15 mouse cellular contexts compared by ENCODE assay signal in the genomic region with DNA sequence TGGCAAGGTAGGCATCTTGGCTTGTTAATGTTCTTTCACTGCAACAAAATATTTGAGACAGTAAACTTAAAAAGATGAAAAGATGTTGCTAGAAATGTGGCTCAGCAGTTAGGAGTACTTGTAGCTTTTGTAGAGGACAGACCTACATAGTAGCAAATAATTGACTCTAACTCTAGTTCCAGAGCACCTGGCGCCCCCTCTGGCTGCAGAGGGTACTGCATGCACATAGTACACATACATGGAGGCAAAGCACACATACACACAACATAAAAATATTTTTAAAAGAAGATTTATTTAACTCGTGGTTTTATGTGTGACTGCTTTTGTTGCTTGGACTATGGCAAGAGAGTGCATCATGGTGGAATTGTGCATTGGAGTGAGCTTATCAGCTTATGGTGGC.
A peak's percentile ranks its signal among the peaks of the same experiment; 100 is the strongest.
DNase-seq lines count a peak whose midpoint lies in the region; ATAC-seq and TF ChIP-seq lines count a peak whose summit lies in the region.
"Had no signal": no experiment of that assay in that cellular context is flagged by ENCODE, and none has a peak within 500 bp of the region (broad histone marks: within the 10 kb centered on the region; RNA-seq: fewer than 3 reads in every experiment).

No protein-coding gene starts in this region.

- no peak for TF ChIP-seq RAD21 in CH12.LX (IDR thresholded peaks at IDR 0.05; ENCODE audit: low read depth, low read length)

- H3K27ac ChIP-seq in kidney, postnatal 0 days = no peak overlapping the region
- no peak overlapping the region for H3K27ac ChIP-seq in CH12.LX (ENCODE audit: insufficient read depth, low read depth)
- H3K27ac ChIP-seq in ES-Bruce4 (ENCODE audit: insufficient read depth, low read length) = no peak overlapping the region
- H3K27ac ChIP-seq in kidney, embryonic 16.5 days (ENCODE audit: low read length) = no peak overlapping the region
- H3K27ac ChIP-seq: heart, embryonic 13.5 days; hindbrain, embryonic 12.5 days; liver, embryonic 15.5 days had no signal

- H3K4me3 ChIP-seq in kidney, postnatal 0 days (replicated peaks; ENCODE audit: low read depth, low read length) = no peak overlapping the region
- no peak overlapping the region for H3K4me3 ChIP-seq in CH12.LX (replicated peaks in 1 of 3; ENCODE audit: low read depth in 2 of 3, low read length in 2 of 3, poor library complexity in 1 of 3)
- no peak overlapping the region for H3K4me3 ChIP-seq in ES-Bruce4 (ENCODE audit: low read depth, low read length)
- no peak overlapping the region for H3K4me3 ChIP-seq in kidney, embryonic 16.5 days (ENCODE audit: low read length)
- H3K4me3 ChIP-seq: heart, embryonic 13.5 days; hindbrain, embryonic 12.5 days; liver, embryonic 15.5 days had no signal

- no peaks in the 10 kb centered on the region for H3K9me3 ChIP-seq in kidney, postnatal 0 days (replicated peaks; ENCODE audit: low read length)
- H3K9me3 ChIP-seq in CH12.LX (replicated peaks; ENCODE audit: low read length) = peaks cover 33% of the 10 kb centered on the region
- no peaks in the 10 kb centered on the region for H3K9me3 ChIP-seq in ES-Bruce4 (replicated peaks; ENCODE audit: control insufficient read depth, insufficient read depth, low read length, poor library complexity, severe bottlenecking)
- peaks cover 3% of the 10 kb centered on the region; the same call in 1 of the 2 replicates for H3K9me3 ChIP-seq in kidney, embryonic 16.5 days (ENCODE audit: low read length)

- no peak for TF ChIP-seq POLR2A in CH12.LX (IDR thresholded peaks at IDR 0.05; ENCODE audit: low read depth, low read length)
- no peak for TF ChIP-seq POLR2A in ES-Bruce4 (IDR thresholded peaks at IDR 0.05; ENCODE audit: insufficient read depth, low read length)
- TF ChIP-seq POLR2A in brain, embryonic 14.5 days (IDR thresholded peaks at IDR 0.05; ENCODE audit: borderline replicate concordance, extremely low read depth, insufficient read depth, insufficient read length, poor library complexity, severe bottlenecking) = no peak

- no peaks in the 10 kb centered on the region for H3K36me3 ChIP-seq in kidney, postnatal 0 days (ENCODE audit: insufficient read depth, low read length)
- H3K36me3 ChIP-seq in CH12.LX (replicated peaks in 1 of 2; ENCODE audit: control insufficient read depth in 1 of 2, insufficient read depth in 1 of 2, low read length in 1 of 2) (no peaks in the 10 kb centered on the region), ES-Bruce4 (ENCODE audit: control insufficient read depth, insufficient read depth, low read length, poor library complexity, severe bottlenecking) (no peaks in the 10 kb centered on the region)
- no peaks in the 10 kb centered on the region for H3K36me3 ChIP-seq in kidney, embryonic 16.5 days (ENCODE audit: insufficient read depth, low read length)
- H3K36me3 ChIP-seq: heart, embryonic 13.5 days; hindbrain, embryonic 12.5 days; liver, embryonic 15.5 days had no signal

- H3K79me2 ChIP-seq in CH12.LX (replicated peaks; ENCODE audit: control insufficient read depth, extremely low read depth, insufficient read depth, poor library complexity, severe bottlenecking) = no peaks in the 10 kb centered on the region

- TF ChIP-seq EP300 in CH12.LX (IDR thresholded peaks at IDR 0.05; ENCODE audit: low read length) (no peak), ES-Bruce4 (IDR thresholded peaks at IDR 0.05; ENCODE audit: insufficient read depth, low read depth, low read length) (no peak)

- H3K27me3 ChIP-seq in kidney, postnatal 0 days (ENCODE audit: insufficient read depth, low read length) = no peaks in the 10 kb centered on the region
- H3K27me3 ChIP-seq in CH12.LX (replicated peaks) (no peaks in the 10 kb centered on the region), ES-Bruce4 (ENCODE audit: control insufficient read depth, insufficient read depth, low read length, poor library complexity, severe bottlenecking) (no peaks in the 10 kb centered on the region; the same call in 1 of the 2 replicates)
- no peaks in the 10 kb centered on the region for H3K27me3 ChIP-seq in kidney, embryonic 16.5 days (ENCODE audit: insufficient read depth, low read length)
- H3K27me3 ChIP-seq: heart, embryonic 13.5 days; hindbrain, embryonic 12.5 days; liver, embryonic 15.5 days had no signal

- H3K4me2 ChIP-seq in kidney, postnatal 0 days (ENCODE audit: low read length) = no peak overlapping the region
- no peak overlapping the region for H3K4me2 ChIP-seq in CH12.LX (ENCODE audit: insufficient read depth, low read depth, poor library complexity, severe bottlenecking)
- H3K4me2 ChIP-seq in kidney, embryonic 16.5 days (replicated peaks; ENCODE audit: low read depth, low read length) = no peak overlapping the region
- H3K4me2 ChIP-seq: heart, embryonic 13.5 days; hindbrain, embryonic 12.5 days; liver, embryonic 15.5 days had no signal

- no peaks in the 10 kb centered on the region for H3K4me1 ChIP-seq in kidney, postnatal 0 days (replicated peaks; ENCODE audit: insufficient read depth, low read length)
- H3K4me1 ChIP-seq in CH12.LX (ENCODE audit: control insufficient read depth in 1 of 2, insufficient read depth in 2 of 2) (no peaks in the 10 kb centered on the region), ES-Bruce4 (ENCODE audit: control insufficient read depth, insufficient read depth, low read length) (no peaks in the 10 kb centered on the region)
- H3K4me1 ChIP-seq in kidney, embryonic 16.5 days (ENCODE audit: insufficient read depth, low read length) = no peaks in the 10 kb centered on the region
- H3K4me1 ChIP-seq: heart, embryonic 13.5 days; hindbrain, embryonic 12.5 days; liver, embryonic 15.5 days had no signal

- peak; percentile 40; the same call in 1 of the 2 replicates for TF ChIP-seq CTCF in kidney, postnatal 0 days (IDR thresholded peaks at IDR 0.05; ENCODE audit: low read depth)
- 0 out of 4 replicates have a peak, but pooled peaks of 1 of the 2 experiments have one; percentile 14 for TF ChIP-seq CTCF in CH12.LX (conservative IDR thresholded peaks at IDR 0.05 in 1 of 2, IDR thresholded peaks at IDR 0.05 in 1 of 2; ENCODE audit: low read depth in 2 of 2, low read length in 2 of 2)
- TF ChIP-seq CTCF in ES-Bruce4 (IDR thresholded peaks at IDR 0.05; ENCODE audit: low read depth, low read length) = peak; percentile 35
- peak; percentile 36; the same call in 1 of the 2 replicates for TF ChIP-seq CTCF in brain, embryonic 14.5 days (IDR thresholded peaks at IDR 0.05; ENCODE audit: borderline replicate concordance, extremely low read depth, insufficient read depth, insufficient read length)

- ATAC-seq in kidney, postnatal 0 days (replicated peaks; ENCODE audit: low FRiP score, low read depth) = no peak
- no peak for ATAC-seq in kidney, embryonic 16.5 days (ENCODE audit: low FRiP score, low TSS enrichment)
- ATAC-seq: activated CD4-positive, CD25-positive, alpha-beta regulatory T cell, adult 4 months; forebrain, embryonic 16.5 days had no signal

- in situ Hi-C loops in CH12.LX (cut with MboI; ENCODE audit: low pct_ligation_motif_present, low pct_unique_long_range_greater_than_20kb, low sequenced_read_pairs) = loop anchor here (25.0 kb wide), 1 partner anchor 342 kb away; no protein-coding TSS in a partner anchor

- no peak overlapping the region for H3K9ac ChIP-seq in kidney, postnatal 0 days (ENCODE audit: low read depth, low read length)
- H3K9ac ChIP-seq in CH12.LX (ENCODE audit: insufficient read depth, low read depth) (no peak overlapping the region), ES-Bruce4 (ENCODE audit: low read depth, poor library complexity, severe bottlenecking) (no peak overlapping the region)
- no peak overlapping the region for H3K9ac ChIP-seq in kidney, embryonic 16.5 days (replicated peaks; ENCODE audit: low read length)
- H3K9ac ChIP-seq: heart, embryonic 13.5 days; hindbrain, embryonic 12.5 days; liver, embryonic 15.5 days had no signal

- dilution Hi-C loops in CH12.LX (cut with MboI; ENCODE audit: extremely low pct_ligation_motif_present, extremely low pct_unique_long_range_greater_than_20kb, low sequenced_read_pairs) = no loop called here

- DNase-seq in kidney, postnatal 0 days (ENCODE audit: low spot score) = no peak
- DNase-seq in kidney, adult 8-10 months = no peak
- DNase-seq in CH12.LX (ENCODE audit: extremely low read depth) = peak; percentile 2
- no peak for DNase-seq in brain, embryonic 14.5 days (ENCODE audit: low read depth)
- DNase-seq in spleen, adult 18-20 months = no peak
- DNase-seq: cerebellum, adult 11 months; gastrocnemius, postnatal 25 days; right cerebral cortex, adult 18-20 months had no signal

- WGBS in kidney, postnatal 0 days = 73% methylated on average over 2 of the region's 2 CpGs
- WGBS in kidney, embryonic 16.5 days = 69% methylated on average over 2 of the region's 2 CpGs

TF ChIP-seq in CH12.LX, 34 proteins besides CTCF, POLR2A, EP300 and RAD21:
- TF ChIP-seq POLR2AphosphoS2 (IDR thresholded peaks at IDR 0.05; ENCODE audit: low read depth, low read length) = no peak
- TF ChIP-seq ETS1 (conservative IDR thresholded peaks at IDR 0.05; ENCODE audit: low read depth, low read length) = no peak
- no peak for TF ChIP-seq BHLHE40 (IDR thresholded peaks at IDR 0.05; ENCODE audit: low read depth, low read length)
- no peak for TF ChIP-seq ELF1 (IDR thresholded peaks at IDR 0.05; ENCODE audit: low read depth, low read length)
- no peak for TF ChIP-seq TBP (conservative IDR thresholded peaks at IDR 0.05; ENCODE audit: low read depth, low read length)
- TF ChIP-seq MAX (IDR thresholded peaks at IDR 0.05; ENCODE audit: low read length) = no peak
- no peak for TF ChIP-seq ZC3H11A (IDR thresholded peaks at IDR 0.05; ENCODE audit: low read depth, low read length)
- no peak for TF ChIP-seq PAX5 (IDR thresholded peaks at IDR 0.05; ENCODE audit: low read length)
